Mouse (Mus musculus) kidney, embryonic 14.5 days (tissue): ENCODE measurements around the gene 4921507P07Rik. TPM values are rescaled to one million over a fixed set of nuclear protein-coding genes. Genes with fewer than 3 reads are reported as not detected.
"Not testable (repeated sequence)": the region's sequence is repeated elsewhere in the genome, so short reads cannot be mapped to it uniquely, and the experiment has no call there.

Source experiments
- ATAC-seq: fragments of 200-750 bp; cut with Nextera tagmentation; 2 replicates; pipeline ENCODE4 v1.8.0; 2017; ENCODE audit warnings: moderate number of reproducible peaks, mild to moderate bottlenecking, moderate TSS enrichment, moderate library complexity; ENCODE audit not compliant: low FRiP score, low TSS enrichment
- H3K27ac ChIP-seq: fragments of 300-500 bp; sonication (generic); 2 replicates; pipeline ENCODE4 v1.5.1; 2014; ENCODE audit warnings: low read depth, mild to moderate bottlenecking, low read length, moderate library complexity, mixed read lengths
- H3K27me3 ChIP-seq: fragments of 300-500 bp; sonication (generic); 2 replicates; pipeline ENCODE4 v1.6.1; 2014; ENCODE audit warnings: mild to moderate bottlenecking, low read length; ENCODE audit not compliant: control insufficient read depth, insufficient read depth
- H3K36me3 ChIP-seq: fragments of 300-500 bp; sonication (generic); 2 replicates; pipeline ENCODE4 v1.6.1; 2014; ENCODE audit warnings: low read length, mixed read lengths; ENCODE audit not compliant: control insufficient read depth, insufficient read depth
- H3K4me1 ChIP-seq: fragments of 300-500 bp; sonication (generic); 2 replicates; pipeline ENCODE4 v1.6.1; 2014; ENCODE audit warnings: low read length, mixed read lengths; ENCODE audit not compliant: control insufficient read depth, insufficient read depth
- H3K4me2 ChIP-seq: fragments of 300-500 bp; sonication (generic); replicated peaks from 2 replicates; pipeline ENCODE4 v1.6.1; 2014; ENCODE audit warnings: low read depth, mild to moderate bottlenecking, low read length
- H3K4me3 ChIP-seq: fragments of 300-500 bp; sonication (generic); 2 replicates; pipeline ENCODE4 v1.5.1; 2014; ENCODE audit warnings: mild to moderate bottlenecking, low read length
- H3K9ac ChIP-seq: fragments of 300-500 bp; sonication (generic); 2 replicates; pipeline ENCODE4 v1.6.1; 2014; ENCODE audit warnings: low read depth, mild to moderate bottlenecking, low read length, moderate library complexity
- H3K9me3 ChIP-seq: fragments of 300-500 bp; sonication (generic); 2 replicates; pipeline ENCODE4 v1.6.1; 2016; ENCODE audit warnings: low read length; ENCODE audit not compliant: control insufficient read depth
- WGBS: fragments of 180-500 bp; shearing (Covaris S2); extraction: QIAGEN DNeasy Blood & Tissue Kit; methylation state at CpG from one replicate; pipeline ENCODE4 v1.1.7; 2014; 5-methylcytosine and 5-hydroxymethylcytosine counted together
- polyA plus RNA-seq: library from polyadenylated mRNA; unstranded; fragments of >200 nt; fragmentation: Nextera tagmentation; extraction: Ambion mirVana; gene quantifications from 2 replicates; pipeline ENCODE4 v1.2.1, GENCODE M21; 2014

The 4921507P07Rik gene
- polyA plus RNA-seq, 1 experiment from 2014 or later: 1.4 TPM

- WGBS: under 1% methylated on average over 78 of the region's 78 CpGs
- H3K27ac ChIP-seq: peak within 1 kb of the TSS; percentile 77
- H3K36me3 ChIP-seq: peaks cover 6% of the 10 kb centered on the region; the same call in 1 of the 2 replicates
- no peaks in the 10 kb centered on the region for H3K27me3 ChIP-seq
- H3K4me3 ChIP-seq: peak within 1 kb of the TSS; percentile 93
- peak within 1 kb of the TSS; percentile 82 for H3K4me2 ChIP-seq
- H3K4me1 ChIP-seq: peaks cover 3% of the 10 kb centered on the region; the same call in 1 of the 2 replicates
- ATAC-seq: peak; percentile 99
- no peaks in the 10 kb centered on the region for H3K9me3 ChIP-seq
- H3K9ac ChIP-seq: peak within 1 kb of the TSS; percentile 92
Measured at GRCm38 (mm10) chr6:50566141-50566996, 30.1 kb downstream of the 4921507P07Rik start, which contains the start of gene Cycs. Gene Cycs (minus strand): TSS chr6:50566538.

- no peak for ATAC-seq
- no peaks in the 10 kb centered on the region for H3K27me3 ChIP-seq
- no peak overlapping the region for H3K9ac ChIP-seq
- WGBS: 99% methylated on average over 3 of the region's 3 CpGs
- H3K4me2 ChIP-seq: no peak overlapping the region
- H3K4me3 ChIP-seq: no peak overlapping the region
- no peak overlapping the region for H3K27ac ChIP-seq
- peaks cover 3% of the 10 kb centered on the region; the same call in 1 of the 2 replicates for H3K4me1 ChIP-seq
- H3K36me3 ChIP-seq: peaks cover 6% of the 10 kb centered on the region; the same call in 1 of the 2 replicates
- no peaks in the 10 kb centered on the region for H3K9me3 ChIP-seq
Measured at GRCm38 (mm10) chr6:50563651-50564050, 32.8 kb downstream of the 4921507P07Rik start.

- WGBS: 91% methylated on average over 4 of the region's 4 CpGs
- Histone ChIP-seq H3K36me3 (peaks cover 6% of the 10 kb centered on the region; the same call in 1 of the 2 replicates), H3K4me1 (peaks cover 3% of the 10 kb centered on the region; the same call in 1 of the 2 replicates), H3K4me2 (no peak overlapping the region), H3K27me3 (no peaks in the 10 kb centered on the region), H3K9me3 (no peaks in the 10 kb centered on the region), H3K4me3 (no peak overlapping the region), H3K9ac (no peak overlapping the region), H3K27ac (no peak overlapping the region)
- no peak for ATAC-seq
Measured at GRCm38 (mm10) chr6:50562421-50562820, 34.0 kb downstream of the 4921507P07Rik start.

- Histone ChIP-seq H3K4me3 (no peak overlapping the region), H3K27me3 (no peaks in the 10 kb centered on the region), H3K4me1 (no peaks in the 10 kb centered on the region), H3K27ac (no peak overlapping the region), H3K9ac (no peak overlapping the region), H3K4me2 (no peak overlapping the region), H3K9me3 (no peaks in the 10 kb centered on the region), H3K36me3 (peaks cover 6% of the 10 kb centered on the region; the same call in 1 of the 2 replicates)
- 89% methylated on average over 1 of the region's 1 CpGs for WGBS
- no peak for ATAC-seq
Measured at GRCm38 (mm10) chr6:50560776-50561175, 35.7 kb downstream of the 4921507P07Rik start.

- H3K4me1 ChIP-seq: no peaks in the 10 kb centered on the region
- ATAC-seq: no peak
- no peaks in the 10 kb centered on the region for H3K9me3 ChIP-seq
- H3K27me3 ChIP-seq: no peaks in the 10 kb centered on the region
- H3K36me3 ChIP-seq: peaks cover 3% of the 10 kb centered on the region; the same call in 1 of the 2 replicates
- no peak overlapping the region for H3K9ac ChIP-seq
- no peak overlapping the region for H3K4me2 ChIP-seq
- H3K4me3 ChIP-seq: no peak overlapping the region
- 86% methylated on average over 4 of the region's 4 CpGs for WGBS
- no peak overlapping the region for H3K27ac ChIP-seq
Measured at GRCm38 (mm10) chr6:50558877-50559276, 37.6 kb downstream of the 4921507P07Rik start.

GRCm38 (mm10) chr6:50557566-50557965 is 38.9 kb downstream of the 4921507P07Rik start:
- Histone ChIP-seq H3K9ac (no peak overlapping the region), H3K4me1 (no peaks in the 10 kb centered on the region), H3K36me3 (no peaks in the 10 kb centered on the region), H3K9me3 (no peaks in the 10 kb centered on the region), H3K27ac (no peak overlapping the region), H3K27me3 (no peaks in the 10 kb centered on the region), H3K4me3 (no peak overlapping the region), H3K4me2 (no peak overlapping the region)
- ATAC-seq: no peak
- WGBS: 89% methylated on average over 6 of the region's 6 CpGs

- not testable (repeated sequence) for H3K4me3 ChIP-seq, H3K4me2 ChIP-seq, H3K4me1 ChIP-seq, H3K36me3 ChIP-seq, ATAC-seq, H3K27ac ChIP-seq, H3K9ac ChIP-seq, H3K9me3 ChIP-seq, H3K27me3 ChIP-seq
- WGBS: 67% methylated on average over 2 of the region's 2 CpGs
Measured at GRCm38 (mm10) chr6:50554223-50554622, 42.2 kb downstream of the 4921507P07Rik start.

GRCm38 (mm10) chr6:50552881-50553518 is 43.4 kb downstream of the 4921507P07Rik start:
- Histone ChIP-seq H3K4me2 (no peak overlapping the region), H3K27ac (no peak overlapping the region), H3K4me1 (no peaks in the 10 kb centered on the region), H3K27me3 (no peaks in the 10 kb centered on the region), H3K9me3 (no peaks in the 10 kb centered on the region), H3K4me3 (no peak overlapping the region), H3K36me3 (no peaks in the 10 kb centered on the region), H3K9ac (no peak overlapping the region)
- 70% methylated on average over 5 of the region's 5 CpGs for WGBS
- no peak for ATAC-seq

GRCm38 (mm10) chr6:50549791-50550190 is 46.6 kb downstream of the 4921507P07Rik start:
- H3K4me2 ChIP-seq: no peak overlapping the region
- no peak overlapping the region for H3K4me3 ChIP-seq
- ATAC-seq: no peak
- no peaks in the 10 kb centered on the region for H3K9me3 ChIP-seq
- 81% methylated on average over 7 of the region's 7 CpGs for WGBS
- no peak overlapping the region for H3K9ac ChIP-seq
- no peak overlapping the region for H3K27ac ChIP-seq
- no peaks in the 10 kb centered on the region for H3K27me3 ChIP-seq
- H3K4me1 ChIP-seq: no peaks in the 10 kb centered on the region
- H3K36me3 ChIP-seq: no peaks in the 10 kb centered on the region
